Mouse (Mus musculus): Measurements from ENCODE around the gene Fpr3.
"Not testable (repeated sequence)": the region's sequence is repeated elsewhere in the genome, so short reads cannot be mapped to it uniquely, and the experiment has no call there.

Fpr3 gene

DNA sequence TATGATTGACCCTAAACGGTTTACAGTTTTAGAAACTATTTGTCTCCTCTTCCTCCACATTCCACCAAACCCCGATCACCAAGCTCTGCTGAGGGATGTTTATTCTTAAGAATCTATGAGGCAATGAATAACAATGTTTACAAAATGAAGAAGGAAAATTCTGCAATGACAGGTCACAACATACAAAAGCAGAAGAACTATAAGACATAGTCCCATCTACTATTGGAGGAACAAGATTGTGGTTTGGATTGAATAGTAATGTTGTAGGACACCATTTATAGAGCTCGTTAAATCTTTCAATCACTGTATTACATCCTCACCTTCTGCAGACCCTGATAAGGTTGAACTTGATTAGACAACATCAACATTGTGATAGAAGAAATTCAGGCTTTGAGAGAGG is 5.0 kb upstream of the Fpr3 start:
- in situ Hi-C loops (cut with MboI): no loop called here

- in situ Hi-C loops (cut with MboI): no loop called here
Observed at GRCm38 (mm10) chr17:17883840-17884239, 3.8 kb upstream of the Fpr3 start, which contains the start of gene Fpr1. Gene Fpr1, minus strand, starts transcription at chr17:17883940.

- in situ Hi-C loops (cut with MboI): no loop called here
Observed at GRCm38 (mm10) chr17:17889732-17890425, 2.2 kb downstream of the Fpr3 start.

DNA sequence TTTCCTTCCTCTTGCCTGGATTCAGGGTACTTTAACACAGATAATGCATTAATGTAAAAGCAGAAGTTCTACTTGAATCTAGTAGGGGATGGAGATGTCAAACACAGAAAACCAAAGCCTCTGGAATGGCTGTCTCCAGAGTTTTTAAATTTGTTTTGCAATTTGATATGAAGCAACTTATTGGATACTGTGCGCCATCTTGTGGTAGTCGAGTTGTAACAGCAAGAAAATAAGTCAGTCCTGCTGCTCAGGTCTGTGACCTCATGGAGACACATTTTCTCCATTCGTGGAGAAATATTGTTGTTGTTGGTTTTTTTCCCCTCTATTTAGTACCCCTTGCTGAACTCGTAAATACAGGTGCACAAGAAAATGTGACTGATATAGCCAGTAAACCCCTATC is 8.4 kb downstream of the Fpr3 start:
- in situ Hi-C loops (cut with MboI): no loop called here

DNA sequence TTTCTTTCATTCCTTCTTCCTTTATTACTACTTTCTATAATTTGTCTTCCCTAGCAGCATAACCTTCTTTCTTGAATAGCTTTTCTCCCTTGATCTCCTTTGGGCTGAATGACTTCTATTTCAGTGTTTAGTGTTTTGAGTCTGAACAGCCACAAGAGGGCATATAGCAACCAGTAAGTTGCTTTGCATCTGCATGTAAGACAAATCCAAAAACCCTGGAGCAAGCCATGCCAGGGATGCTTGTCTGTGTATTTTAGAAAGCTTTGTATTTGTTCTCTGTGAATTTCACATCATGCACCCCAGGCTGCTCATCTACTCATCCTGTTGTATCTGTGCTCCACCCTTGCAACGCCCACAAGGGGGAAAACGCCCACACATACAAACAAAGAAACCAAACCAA is 11.6 kb downstream of the Fpr3 start:
- in situ Hi-C loops (cut with MboI): no loop called here

DNA sequence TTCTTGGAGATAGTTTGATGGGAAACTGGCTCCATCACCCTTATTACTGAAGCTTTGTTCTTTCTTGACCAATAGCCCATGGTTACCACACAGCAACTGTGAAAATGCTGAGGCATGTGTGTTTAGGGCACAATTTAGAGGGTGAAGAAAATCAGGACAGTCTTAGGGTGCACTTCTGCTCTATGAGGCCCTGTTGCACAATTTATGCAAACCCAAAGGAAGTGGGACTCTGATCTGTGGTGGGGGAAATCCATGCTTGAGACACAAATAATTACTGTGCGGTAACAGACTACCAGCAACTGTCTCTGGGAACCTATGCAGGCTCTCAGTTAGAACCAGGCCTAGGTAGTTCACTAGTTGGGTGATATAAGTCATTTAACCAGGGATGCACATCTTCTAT is 13.1 kb downstream of the Fpr3 start:
- in situ Hi-C loops (cut with MboI): no loop called here

- in situ Hi-C loops (cut with MboI): no loop called here
Observed at GRCm38 (mm10) chr17:17909636-17910421, 22.2 kb downstream of the Fpr3 start.

DNA sequence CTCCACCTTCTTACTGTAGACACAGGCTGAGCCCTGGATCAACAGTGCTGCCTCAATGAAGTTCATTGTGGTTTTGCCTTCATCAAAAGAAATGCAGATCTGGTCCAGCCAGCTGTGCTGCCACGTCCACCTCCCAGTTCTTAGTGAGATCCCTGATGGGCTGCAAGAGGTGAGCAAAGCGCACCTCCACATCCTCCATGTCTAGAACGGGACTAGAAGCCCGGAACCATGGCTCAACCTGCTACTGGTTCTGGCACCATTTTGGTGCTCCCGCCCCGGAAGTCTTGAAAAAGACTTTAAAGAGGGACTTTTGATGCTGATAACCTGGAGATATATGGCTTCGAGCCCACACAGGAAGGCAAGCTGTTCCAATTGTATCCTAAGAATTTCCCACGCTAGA is 25.0 kb downstream of the Fpr3 start:
- in situ Hi-C loops (cut with MboI): not testable (repeated sequence)

GRCm38 (mm10) chr17:17917376-17917775 is 29.7 kb downstream of the Fpr3 start:
- in situ Hi-C loops (cut with MboI): no loop called here

GRCm38 (mm10) chr17:17917782-17918181 is 30.1 kb downstream of the Fpr3 start:
- in situ Hi-C loops (cut with MboI): no loop called here

DNA sequence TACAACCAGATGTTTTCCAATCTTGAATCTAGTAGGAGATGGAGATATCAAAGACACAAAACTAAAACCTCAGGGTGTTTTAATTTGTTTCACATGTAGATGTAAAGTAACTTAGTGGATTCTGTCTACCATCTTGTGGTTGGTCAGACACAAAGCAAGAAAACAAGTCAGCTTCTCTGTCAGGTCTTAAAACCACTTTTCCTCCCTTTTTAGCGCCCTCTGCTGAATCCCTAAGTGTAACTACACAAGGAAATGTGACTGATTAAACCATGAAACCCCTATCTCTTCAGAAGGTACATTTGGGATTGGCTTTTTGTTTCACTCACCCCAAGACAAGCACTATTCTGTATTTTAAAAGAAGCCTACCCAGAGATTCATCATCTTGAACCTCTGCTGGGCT is 85.8 kb downstream of the Fpr3 start:
- in situ Hi-C loops (cut with MboI): no loop called here

- in situ Hi-C loops (cut with MboI): not testable (repeated sequence)
Observed at GRCm38 (mm10) chr17:17981232-17981631, 93.6 kb downstream of the Fpr3 start.

DNA sequence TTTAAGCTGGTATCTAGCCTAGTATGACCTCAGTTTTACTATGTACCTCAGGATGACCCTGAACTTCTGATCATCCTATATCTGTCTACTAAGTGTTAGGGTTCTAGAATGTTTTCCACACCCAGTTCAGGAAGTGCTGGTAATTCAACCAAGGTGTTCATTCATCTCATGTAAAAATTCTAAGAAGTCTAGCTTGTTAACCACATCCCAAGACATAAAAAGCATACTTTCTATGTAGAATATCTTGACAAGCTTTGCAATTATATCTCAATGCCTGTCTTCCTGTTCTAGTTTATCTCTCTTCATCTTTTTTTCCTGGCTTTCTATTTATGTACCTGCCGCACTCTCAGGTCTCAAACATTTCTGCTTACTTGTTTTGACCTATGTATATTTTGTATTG is 117.1 kb downstream of the Fpr3 start:
- in situ Hi-C loops (cut with MboI): no loop called here
